Mouse (Mus musculus) Muller cell, postnatal 12 days (primary cell): ENCODE measurements at regions not wholly inside any gene's neighbourhood (a gene's known extent, or its start where the extent isn't known, plus 50 kb on each side); places are given as distances from the start of the nearest gene placed in this dataset.

Source experiments
- DNase-seq: peaks from one replicate; pipeline ENCODE4 v3.0.0-alpha.2; 2015; ENCODE audit errors: inconsistent ontology term

DNA sequence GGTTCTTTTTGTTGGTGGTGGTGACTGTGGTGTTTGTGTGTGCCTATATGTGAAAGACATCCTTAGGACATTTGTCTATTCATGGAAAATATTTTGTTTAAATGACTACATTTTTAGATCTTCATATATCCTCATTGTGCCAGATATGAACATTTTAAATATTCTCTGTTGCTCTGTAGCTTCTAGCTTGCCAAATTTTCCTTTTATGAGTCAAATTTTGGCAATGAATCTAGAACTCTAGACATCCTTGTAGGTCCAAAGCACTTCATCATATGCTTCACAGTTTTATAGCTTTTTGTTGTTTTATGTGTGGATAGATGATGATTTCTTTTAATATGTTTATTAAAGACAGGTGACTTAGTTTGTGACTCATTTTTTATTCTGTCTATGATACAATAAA lies 229.4 kb upstream of the Ano5 start:
- peak; percentile 43 for DNase-seq

DNA sequence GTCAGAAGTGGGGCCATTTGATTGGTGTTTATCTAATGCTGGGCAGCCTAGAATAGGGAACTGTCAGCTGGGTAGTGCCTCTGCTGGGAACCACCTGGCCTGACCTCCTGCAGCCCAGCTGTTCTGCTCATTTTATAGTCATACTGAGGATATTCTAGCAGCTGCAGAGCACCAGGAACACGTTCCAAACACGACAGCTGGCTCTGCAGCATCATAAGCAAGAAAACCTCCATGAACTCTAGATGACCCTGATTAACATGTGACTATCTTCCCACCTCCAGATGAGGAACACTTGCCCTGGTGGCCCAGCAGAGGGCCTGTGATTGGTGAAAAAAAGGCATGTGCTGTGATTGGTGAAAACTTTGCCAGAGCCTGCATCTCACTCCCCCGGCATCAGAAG lies 210.6 kb upstream of the Ano5 start:
- DNase-seq = peak; percentile 5

DNA sequence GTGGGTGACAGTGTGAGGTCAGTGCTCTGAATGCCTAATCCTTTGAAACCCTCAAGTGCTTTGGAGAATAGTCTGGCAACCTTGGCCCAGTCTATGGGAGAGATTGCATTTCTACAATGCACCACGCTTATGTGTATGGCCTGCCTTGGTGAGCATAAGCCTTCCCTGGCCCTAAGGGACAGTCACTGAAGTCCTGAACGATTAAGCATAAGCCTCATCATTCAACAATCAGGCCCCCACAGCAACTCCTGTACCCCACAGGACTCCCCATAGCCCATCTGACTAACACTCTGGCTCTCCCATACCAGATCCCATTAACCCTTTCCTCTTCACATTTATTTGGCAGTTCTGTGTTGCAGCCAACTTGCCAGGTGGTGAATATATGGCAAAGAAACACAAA lies 203.1 kb upstream of the Ano5 start:
- DNase-seq = no peak

DNA sequence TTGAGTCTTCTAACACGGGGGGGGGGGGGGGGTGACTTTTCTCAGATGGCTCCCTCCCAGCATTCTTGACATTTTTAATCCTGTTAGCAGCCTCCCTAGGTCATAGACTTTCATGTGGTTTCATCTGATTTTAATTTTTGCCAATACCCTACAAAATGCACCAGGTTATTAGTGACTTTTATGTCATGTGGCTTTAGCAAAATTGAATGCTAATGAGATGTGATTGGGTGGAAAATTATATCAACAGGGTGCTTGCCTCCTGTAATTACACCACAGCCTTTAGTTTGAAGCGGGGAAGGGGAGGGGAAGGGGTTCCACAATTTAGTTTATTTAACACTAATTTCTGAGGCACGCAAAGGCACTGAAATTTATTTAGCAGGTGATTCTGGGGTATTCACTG lies 200.6 kb upstream of the Ano5 start:
- peak; percentile 58 for DNase-seq

DNA sequence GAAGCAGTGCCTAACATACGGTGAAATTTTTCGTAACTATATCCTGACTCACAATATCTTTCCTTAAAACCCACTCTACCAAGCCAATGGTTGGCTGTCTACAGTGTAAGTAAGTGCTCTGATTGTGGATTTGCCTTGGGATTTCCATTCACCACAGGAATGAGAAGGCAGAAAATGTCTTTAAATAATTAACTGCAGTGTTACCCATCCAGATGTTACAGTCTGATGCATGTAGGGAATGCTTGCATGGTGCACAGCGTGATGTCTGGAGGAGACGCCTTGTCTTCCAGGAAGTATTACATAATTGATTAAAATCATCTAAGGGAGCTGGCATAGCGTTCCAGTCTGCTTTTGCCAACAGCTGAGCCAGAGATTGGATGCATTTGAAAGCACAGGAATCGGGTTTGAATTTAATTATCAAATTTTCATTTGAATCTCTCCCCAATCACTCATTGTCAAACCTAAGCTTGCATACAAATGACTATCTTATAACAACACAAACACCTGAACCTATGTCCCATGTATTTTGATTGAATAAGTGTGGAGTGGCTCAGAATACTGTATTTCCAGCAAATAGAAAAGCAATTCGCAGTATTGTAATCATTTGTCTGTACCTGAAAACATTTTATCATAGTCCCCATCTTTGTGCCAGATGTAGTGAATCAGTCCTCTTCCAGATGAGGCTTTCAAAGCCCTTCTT lies 170.8 kb upstream of the Ano5 start:
- peak; percentile 34 for DNase-seq

DNA sequence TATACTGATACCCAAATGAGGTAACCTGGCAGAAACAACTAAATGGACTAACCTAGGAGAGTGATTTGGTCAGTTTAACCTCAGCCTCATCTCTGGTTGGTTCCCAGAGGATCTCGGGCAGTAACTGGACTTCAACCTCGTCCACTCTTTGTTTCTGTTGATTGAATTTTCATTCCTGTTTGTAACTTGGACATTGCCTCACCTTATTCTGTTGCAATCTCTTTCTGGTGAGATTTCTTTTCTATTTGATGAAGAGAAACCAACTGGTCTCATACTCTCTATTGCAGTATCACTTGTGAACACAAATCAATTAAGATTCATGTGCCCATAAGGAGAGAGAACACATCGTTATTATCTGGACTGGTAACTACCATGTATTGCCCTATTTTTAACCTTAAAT lies 163.3 kb upstream of the Ano5 start:
- DNase-seq = no peak

DNA sequence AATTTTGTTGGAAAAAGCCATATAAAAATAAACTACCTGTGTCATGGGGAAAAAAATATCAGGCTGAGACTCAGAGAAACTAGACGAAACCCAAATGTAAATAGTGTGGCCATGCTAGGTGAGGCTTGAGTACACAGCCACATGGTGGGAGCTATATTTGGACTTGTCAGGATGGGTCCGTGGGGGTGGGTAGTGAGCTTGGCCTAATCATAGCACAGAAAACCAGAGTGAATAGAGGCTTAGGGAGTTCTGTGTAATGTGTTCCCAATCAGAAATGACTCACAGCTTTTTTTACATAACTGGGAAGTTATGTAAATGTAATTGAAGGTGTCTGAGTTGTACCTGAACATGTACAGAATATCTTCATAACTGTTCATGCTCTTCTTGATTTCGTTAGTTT lies 150.7 kb upstream of the Ano5 start:
- DNase-seq = no peak

DNA sequence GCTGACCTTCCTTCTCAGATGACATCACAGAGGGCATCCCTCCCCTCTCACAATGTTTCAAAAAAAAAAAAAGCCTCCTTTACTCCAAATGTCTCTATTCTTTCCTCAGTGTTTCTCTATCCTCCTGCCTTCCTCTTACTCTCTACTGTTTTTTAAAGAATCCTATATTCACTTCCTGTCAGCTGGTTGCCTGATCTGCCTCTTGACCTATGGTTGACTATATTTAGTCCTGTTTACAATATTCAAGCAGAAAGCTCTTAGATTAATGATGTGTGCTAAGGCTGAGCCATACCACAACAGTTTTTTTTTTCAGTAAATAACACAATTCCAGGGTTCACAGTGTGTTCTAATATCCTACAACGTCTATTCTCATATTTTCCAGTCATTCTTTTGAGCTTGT lies 133.2 kb upstream of the Ano5 start:
- DNase-seq = no peak
